Mouse (Mus musculus) thymus, postnatal 25 days (tissue): ENCODE data around the gene Arl9.
"Not testable (repeated sequence)": the region's sequence is repeated elsewhere in the genome, so short reads cannot be mapped to it uniquely, and the experiment has no call there.

Experiments
- DNase-seq: peaks from one replicate; pipeline ENCODE4 v3.0.0; 2022

Arl9 gene

DNA sequence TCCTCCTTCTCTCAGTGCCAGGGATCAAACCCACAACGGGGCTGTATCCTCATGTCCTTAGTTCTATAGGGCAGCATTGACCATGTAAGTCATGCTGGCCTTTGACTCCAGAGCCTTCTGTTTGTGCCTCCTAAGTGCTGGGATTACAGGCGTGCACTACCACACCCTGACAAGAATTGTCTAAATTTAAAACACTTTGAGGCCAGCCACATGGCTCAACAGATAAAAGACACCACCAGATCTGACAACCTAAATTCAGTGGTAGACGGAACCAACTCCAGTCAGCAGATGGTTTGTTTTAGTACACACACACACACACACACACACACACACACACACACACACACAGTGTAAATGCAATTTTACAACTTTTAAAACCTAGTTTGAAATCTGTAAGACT is 24.2 kb downstream of the Arl9 start:
- DNase-seq: no peak

GRCm38 (mm10) chr5:77029735-77030134 is 25.9 kb downstream of the Arl9 start:
- DNase-seq: peak; percentile 41

GRCm38 (mm10) chr5:77035101-77035500 is 31.2 kb downstream of the Arl9 start:
- not testable (repeated sequence) for DNase-seq

GRCm38 (mm10) chr5:77038451-77038850 is 34.6 kb downstream of the Arl9 start:
- DNase-seq: no peak

DNA sequence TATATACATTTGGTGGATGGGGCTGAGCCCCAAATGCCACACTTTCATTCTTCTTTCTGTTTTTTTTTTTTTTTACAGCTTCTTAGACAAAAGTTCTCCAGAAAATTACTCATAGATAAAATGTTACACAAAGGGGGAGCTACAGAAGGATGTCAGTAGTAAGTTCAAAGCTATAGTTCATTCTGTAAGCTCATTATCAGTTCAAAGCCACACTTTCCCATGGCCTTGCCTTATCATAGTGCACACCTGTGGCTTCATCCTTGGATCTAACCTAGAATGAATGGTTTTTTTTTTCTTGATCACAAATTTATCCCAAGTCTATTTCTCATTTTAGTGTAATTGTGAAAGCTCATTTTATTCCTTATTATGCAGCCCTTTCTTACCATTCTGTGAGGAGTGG is 35.5 kb downstream of the Arl9 start:
- DNase-seq: no peak

DNA sequence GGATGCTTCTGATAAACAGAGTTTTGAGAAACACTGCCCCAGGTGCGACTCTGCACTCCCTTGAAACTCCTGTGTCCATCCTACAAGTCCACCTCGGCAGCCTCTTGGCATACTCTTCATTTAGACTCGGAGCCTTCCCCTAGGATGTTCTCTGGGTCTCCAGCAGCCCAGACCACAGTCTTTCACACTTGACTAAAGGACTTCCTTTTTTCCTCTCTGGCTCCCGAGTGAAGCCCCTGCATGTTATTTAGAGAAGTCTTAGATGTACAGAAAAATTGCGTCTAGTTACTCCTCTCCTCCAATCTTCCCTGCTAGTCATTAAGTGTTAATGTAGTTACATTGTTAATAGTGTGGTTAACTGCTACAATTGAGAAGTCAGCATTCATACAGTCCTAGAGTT is 40.5 kb downstream of the Arl9 start:
- DNase-seq: no peak

- no peak for DNase-seq
These were observed 48.8 kb downstream of the Arl9 start for GRCm38 (mm10) chr5:77052616-77053015.

DNA sequence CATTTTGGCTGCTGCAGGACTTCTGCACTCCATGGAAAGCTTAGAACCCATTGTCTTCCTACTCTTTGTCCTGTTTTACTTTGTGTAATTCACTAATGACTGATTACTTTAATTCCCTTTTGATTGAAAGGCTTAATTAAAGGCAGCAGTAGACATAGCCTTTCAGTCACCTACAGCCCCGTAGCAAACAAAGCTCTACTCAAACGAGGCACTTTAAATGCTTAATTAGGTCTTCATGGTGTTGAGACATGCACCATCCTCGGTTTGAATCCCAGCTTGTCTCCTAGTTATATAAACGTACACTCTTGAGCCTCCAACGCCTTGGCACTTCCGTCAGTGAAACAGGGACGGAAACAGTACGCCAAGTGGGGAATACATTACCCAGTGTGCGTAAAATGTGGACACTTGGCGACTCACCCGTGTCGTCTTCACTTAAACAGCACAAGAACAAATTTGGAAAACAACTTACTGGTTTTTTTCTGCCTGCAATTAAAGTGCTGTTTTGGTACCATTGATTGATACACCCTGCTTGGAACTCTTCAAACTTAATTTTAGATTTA is 53.1 kb downstream of the Arl9 start:
- no peak for DNase-seq
